Mouse (Mus musculus) Patski (cell line): ENCODE measurements around the gene Gm20388. TPM values are rescaled to one million over a fixed set of nuclear protein-coding genes. Genes with fewer than 3 reads are reported as not detected.
A peak's percentile ranks its signal among the peaks of the same experiment; 100 is the strongest.
"Not testable (repeated sequence)": the region's sequence is repeated elsewhere in the genome, so short reads cannot be mapped to it uniquely, and the experiment has no call there.

Source experiments
- ATAC-seq: fragments of 100-300 bp; one replicate; pipeline ENCODE4 v1.8.0; 2021
- CTCF ChIA-PET: fragments of 350-600 bp; sonication (Branson Sonifier 250); formaldehyde crosslinking; loops from one replicate; lab custom pipeline; 2022; ENCODE audit warnings: inconsistent platforms; lab: Charles Lee
- POLR2A ChIA-PET: fragments of 350-600 bp; sonication (Branson Sonifier 250); formaldehyde crosslinking; loops from one replicate; lab custom pipeline; 2022; ENCODE audit warnings: antibody characterized with exemption, inconsistent platforms; lab: Charles Lee
- DNase-seq: peaks from one replicate; pipeline ENCODE4 v3.0.0-alpha.2; 2011; ENCODE audit warnings: low read depth, low spot score
- H3K27me3 ChIP-seq: fragments of 371-371 bp; one replicate; pipeline ENCODE4 v1.5.1; 2021
- CTCF ChIP-seq: fragments of 100-300 bp; IDR thresholded peaks from one replicate; pipeline ENCODE4 v1.5.1; 2021
- in situ Hi-C: fragments of 300-500 bp; cut with MboI; formaldehyde crosslinking; loops from 3 replicates; pipeline ENCODE4 v1.11.1; 2018; ENCODE audit warnings: low pct_unique_long_range_greater_than_20kb, mixed read lengths
- polyA plus RNA-seq: library from polyadenylated mRNA; unstranded; gene quantifications from one replicate; pipeline ENCODE4 v1.2.3, GENCODE M21; 2021

The Gm20388 gene
- polyA plus RNA-seq, 1 experiment from 2014 or later = 86.7 TPM

DNA sequence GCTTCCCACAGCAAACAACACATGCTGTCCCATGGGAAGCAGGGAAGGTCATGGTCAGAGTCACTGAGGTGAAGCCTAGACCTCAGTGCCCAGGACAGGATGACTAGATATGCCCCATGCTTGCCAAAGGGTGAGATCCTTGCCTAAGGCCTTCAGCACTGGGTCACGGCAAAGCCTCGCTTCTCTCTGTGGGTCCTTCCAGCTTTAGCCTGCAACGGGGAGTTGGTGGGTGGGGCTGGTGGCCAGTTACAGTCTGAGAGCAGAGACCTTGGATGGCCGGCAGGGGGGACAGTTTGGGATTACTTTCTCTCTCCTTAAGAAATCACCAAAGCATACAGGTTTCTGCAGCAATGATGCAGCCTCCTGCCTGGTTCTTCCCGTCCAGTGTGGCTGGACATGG is 877.0 kb downstream of the Gm20388 start:
- peaks cover 8% of the 10 kb centered on the region for H3K27me3 ChIP-seq
- TF ChIP-seq CTCF = no peak
- no peak for ATAC-seq
- POLR2A ChIA-PET = no interaction called here
- no peak for DNase-seq
- in situ Hi-C loops = no loop called here
- CTCF ChIA-PET = no interaction called here

DNA sequence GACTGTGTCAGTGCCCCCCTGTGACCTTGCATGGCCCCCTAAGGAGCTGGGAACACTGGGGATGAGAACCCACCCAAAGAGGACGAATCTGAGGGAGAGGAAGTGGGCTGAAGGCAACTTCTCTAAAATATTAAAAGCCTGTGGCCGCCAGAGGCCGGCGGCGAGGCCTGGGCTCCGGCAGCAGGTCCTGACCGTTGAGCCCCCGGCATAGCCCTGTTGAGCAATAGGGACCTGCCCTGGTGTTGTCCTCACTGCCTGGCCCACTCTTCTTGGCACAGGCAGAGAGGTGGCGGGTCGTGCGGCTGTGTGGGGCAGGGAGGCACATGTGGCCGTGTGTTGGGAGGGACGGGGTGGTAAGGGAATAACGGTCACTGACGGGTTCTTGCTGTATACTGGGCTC is 882.1 kb downstream of the Gm20388 start:
- in situ Hi-C loops = loop anchor here (5.0 kb wide), 1 partner anchor 110 kb away; no protein-coding TSS in a partner anchor
- ChIA-PET POLR2A (no interaction called here), CTCF (no interaction called here)
- peaks cover 10% of the 10 kb centered on the region for H3K27me3 ChIP-seq
- ATAC-seq (no peak), DNase-seq (no peak)
- no peak for TF ChIP-seq CTCF

DNA sequence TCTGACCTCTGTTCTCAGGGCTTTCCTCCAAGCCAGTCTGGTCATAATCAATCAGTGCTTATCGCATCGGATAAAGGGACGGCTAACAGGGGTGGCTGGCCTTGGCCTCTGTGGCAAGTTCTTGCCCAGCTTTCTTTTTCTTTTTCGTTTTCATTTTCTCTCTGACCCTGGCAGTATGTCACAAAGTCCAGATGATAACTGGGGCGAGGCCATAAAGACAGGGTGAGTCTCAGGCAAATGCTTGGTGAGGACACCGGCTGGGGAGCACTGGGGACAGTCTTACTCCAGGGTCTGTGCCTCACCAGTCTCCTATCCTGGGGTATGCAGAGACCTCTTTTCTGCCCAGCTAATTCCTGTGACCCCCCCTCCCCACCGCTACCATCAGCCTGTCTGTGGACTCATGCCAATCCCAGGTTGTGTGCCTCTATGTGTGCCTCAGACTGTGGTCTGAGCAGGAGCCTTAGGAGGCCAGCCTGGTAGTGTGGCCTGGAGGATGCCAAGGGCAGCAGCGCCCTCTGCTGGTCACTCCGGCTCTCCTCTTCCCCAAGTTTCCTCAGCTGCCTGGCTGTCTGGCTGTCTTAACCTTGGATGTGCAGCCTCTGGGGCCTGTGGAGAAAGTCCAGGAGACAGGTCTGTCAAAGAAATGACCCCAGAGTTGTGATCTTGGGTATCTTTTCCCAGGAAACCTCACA is 885.4 kb downstream of the Gm20388 start:
- in situ Hi-C loops = no loop called here

DNA sequence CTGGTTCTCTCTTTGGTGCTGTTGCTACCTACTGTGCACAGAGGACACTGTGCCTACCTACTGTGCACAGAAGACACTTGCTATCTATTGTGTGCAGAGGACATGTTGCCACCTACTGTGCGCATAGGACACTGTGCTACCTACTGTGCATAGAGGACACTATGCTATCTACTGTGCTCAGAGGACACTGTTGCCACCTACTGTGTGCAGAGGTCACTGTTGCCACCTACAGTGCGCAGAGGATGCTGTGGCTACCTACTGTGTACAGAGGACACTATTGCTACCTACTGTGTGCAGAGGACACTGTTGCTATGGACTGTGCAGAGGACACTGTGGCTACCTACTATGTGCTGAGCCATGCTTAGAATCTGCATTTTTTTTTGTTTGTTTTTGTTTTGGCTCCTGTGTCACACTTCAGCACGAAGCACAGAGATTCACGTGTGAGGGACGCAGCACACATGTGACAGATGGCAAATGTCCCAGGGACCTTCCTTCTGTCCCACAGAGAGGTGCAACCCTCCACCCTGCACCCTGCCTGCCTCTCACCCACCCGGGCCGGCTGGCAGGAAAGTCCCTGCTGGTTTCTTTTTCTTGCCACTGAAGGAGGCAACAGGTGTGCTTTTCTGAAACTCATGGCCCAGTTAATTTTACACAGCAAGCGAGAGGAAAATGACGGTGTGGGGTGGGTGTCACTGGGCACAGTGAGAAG is 886.5 kb downstream of the Gm20388 start:
- in situ Hi-C loops = no loop called here
- H3K27me3 ChIP-seq = peaks cover 23% of the 10 kb centered on the region
- ATAC-seq (no peak), DNase-seq (no peak)
- TF ChIP-seq CTCF = no peak
- ChIA-PET CTCF (interaction anchor here (1.2 to 7.9 kb wide), 3 partner anchors 61 to 123 kb away, joined by 3 to 61 read pairs (median 4); partner anchors contain the start of gene Irf8), POLR2A (no interaction called here)

More for the DNA sequence above, 885.4 kb downstream of the Gm20388 start:
- ChIA-PET CTCF (interaction anchor here (0.9 to 7.9 kb wide), 6 partner anchors 15 to 122 kb away, joined by 3 to 61 read pairs (median 4); partner anchors contain the start of gene Irf8), POLR2A (interaction anchor here (0.7 to 1.1 kb wide), 2 partner anchors 23 to 117 kb away, joined by 3 read pairs; no protein-coding TSS in a partner anchor)
- peaks cover 23% of the 10 kb centered on the region for H3K27me3 ChIP-seq
- ATAC-seq (peak; percentile 18), DNase-seq (peak; percentile 4)
- TF ChIP-seq CTCF = no peak

DNA sequence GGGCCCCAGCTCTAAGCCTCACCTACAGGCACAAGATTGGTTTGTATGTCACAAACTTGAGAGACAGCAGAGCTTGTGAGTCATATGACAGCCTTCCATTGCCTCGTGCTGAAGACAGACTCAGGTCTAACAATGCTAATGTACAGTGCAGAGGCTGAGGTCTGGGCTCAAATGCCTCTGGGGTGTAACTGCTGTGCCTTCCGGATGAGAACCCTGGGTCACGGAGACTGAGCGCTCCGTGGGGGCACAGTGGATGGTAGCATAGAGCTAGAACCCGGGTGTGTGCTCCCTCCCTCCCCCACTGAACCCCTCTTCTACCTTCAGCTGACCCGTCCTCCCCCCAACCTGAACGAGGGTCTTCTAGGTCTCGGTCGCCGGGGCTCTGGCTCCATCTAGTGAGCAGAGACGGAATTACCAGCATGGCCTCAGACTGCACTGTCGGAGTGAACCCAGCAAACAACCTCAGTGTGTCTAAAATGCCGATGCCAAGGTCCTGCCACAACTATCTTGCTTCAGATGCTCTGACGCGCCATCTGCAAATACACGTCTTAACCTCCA is 889.7 kb downstream of the Gm20388 start:
- in situ Hi-C loops = no loop called here
- no peak for DNase-seq
- ChIA-PET CTCF (interaction anchor here (0.8 to 7.9 kb wide), 3 partner anchors 116 to 127 kb away, joined by 4 to 61 read pairs (median 5); no protein-coding TSS in a partner anchor), POLR2A (no interaction called here)
- no peak for ATAC-seq
- peaks cover 18% of the 10 kb centered on the region for H3K27me3 ChIP-seq
- TF ChIP-seq CTCF = no peak

DNA sequence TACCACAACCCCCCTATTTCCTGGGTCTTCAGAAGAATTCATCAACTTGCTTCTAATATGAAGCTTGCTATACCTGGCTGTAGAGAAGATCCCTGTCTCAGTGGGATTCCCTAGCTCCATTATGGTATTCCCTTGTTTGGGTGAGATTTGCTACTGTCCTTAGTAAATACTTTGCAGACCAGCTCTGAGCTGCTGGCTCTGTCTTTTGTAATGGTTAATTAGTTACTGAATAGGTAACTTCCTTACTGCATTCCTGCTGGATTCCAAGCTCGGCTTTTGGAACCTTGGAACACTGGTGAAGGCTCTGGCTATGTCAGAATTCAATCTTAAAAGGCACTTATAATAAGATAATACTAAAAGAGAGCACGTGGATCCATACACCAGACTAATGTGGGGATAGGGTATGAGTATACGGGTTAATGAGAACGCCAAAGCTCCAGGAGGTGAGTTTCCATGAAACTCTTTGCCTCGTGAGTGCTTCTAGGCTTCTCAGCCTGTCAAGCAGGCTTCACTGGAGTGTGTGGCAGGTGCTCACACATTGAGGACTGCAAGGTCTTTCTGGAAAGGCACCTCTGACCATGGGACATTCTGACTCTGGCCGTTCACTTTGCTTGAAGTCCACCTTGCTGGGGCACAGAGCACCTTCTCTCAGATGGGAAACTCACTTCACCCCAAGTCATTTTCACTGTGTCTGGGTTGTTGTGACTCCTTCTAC is 893.2 kb downstream of the Gm20388 start:
- DNase-seq, in situ Hi-C loops, CTCF ChIA-PET, ATAC-seq: not testable (repeated sequence)
- peaks cover 11% of the 10 kb centered on the region for H3K27me3 ChIP-seq
- POLR2A ChIA-PET = interaction anchor here (0.6 kb wide), 1 partner anchor 11 kb away, joined by 4 read pairs; no protein-coding TSS in a partner anchor

DNA sequence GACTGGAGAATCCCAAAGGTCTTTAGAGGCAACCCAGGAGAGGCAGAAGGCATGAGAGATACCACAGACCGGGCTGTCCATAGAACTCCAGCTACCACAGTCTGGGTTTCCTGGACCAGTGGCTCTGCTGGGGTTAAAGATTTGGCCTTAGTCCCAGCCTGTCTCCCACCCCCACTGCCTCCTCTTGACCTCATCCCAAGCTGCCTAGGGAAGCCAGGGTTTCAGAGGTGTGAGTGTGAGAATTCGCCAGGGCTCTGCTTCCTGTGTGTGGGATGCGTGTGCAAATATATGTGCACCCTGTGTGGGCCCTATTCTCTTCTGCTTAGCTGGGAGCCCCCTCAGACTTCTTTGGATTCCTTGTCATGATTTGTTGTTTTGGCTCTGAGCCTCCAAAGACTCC is 894.1 kb downstream of the Gm20388 start:
- POLR2A ChIA-PET = no interaction called here
- H3K27me3 ChIP-seq = peaks cover 5% of the 10 kb centered on the region
- CTCF ChIA-PET = interaction anchor here (1.3 kb wide), 1 partner anchor 11 kb away, joined by 3 read pairs; no protein-coding TSS in a partner anchor
- ATAC-seq (no peak), DNase-seq (no peak)
- TF ChIP-seq CTCF = no peak
- in situ Hi-C loops = no loop called here

DNA sequence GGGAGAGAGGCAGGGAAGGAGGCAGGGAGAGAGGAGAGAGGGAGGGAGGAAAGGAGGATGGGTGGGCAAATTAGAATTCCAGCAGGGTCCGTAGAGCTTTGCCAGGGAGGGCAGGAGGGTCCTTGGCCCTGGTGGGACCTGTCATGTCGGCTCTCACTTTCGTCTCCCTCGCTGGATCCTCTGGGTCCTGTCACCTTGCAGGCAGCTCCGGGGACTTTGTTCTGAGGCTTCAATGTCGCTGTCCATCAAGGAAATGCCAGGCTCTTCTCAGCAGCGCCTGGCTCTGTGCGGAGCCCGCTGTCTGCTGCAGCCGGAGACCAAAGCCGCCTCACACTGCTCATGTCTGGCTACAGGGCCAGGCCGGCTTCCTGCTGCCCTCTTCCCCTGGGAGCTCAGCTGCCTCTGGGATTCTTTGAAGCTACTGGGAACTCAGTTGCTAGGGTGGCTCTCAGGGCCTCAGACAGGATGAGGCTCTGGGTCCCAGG is 896.2 kb downstream of the Gm20388 start:
- H3K27me3 ChIP-seq = peaks cover 5% of the 10 kb centered on the region

DNA sequence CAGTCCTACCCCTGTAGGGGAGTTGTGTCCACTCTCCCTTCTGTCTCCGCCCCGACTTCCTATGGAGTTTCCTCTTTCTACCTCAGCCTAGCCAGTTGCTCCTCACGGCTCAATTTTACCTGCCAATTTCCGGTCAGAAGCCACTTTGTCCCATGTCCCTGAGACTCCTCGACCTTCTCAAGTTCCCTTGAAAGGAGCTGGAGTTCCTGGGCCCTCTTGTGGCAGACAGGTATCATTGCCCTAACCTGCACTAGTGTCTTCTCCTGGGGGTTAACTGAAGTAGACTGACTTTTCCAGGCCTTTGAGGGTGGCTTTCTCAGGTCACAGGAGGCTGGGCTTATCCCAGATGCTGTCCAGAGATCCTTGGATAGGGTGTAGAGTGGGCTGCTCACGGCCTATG is 897.1 kb downstream of the Gm20388 start:
- TF ChIP-seq CTCF = no peak
- in situ Hi-C loops = no loop called here
- no peak for DNase-seq
- POLR2A ChIA-PET = no interaction called here
- peaks cover 5% of the 10 kb centered on the region for H3K27me3 ChIP-seq
- CTCF ChIA-PET = interaction anchor here (1.0 to 1.4 kb wide), 2 partner anchors 9 to 12 kb away, joined by 3 to 4 read pairs; no protein-coding TSS in a partner anchor
- ATAC-seq = no peak

More for the DNA sequence above, 896.2 kb downstream of the Gm20388 start:
- TF ChIP-seq CTCF = no peak
- ATAC-seq = no peak
- ChIA-PET POLR2A (interaction anchor here (0.6 kb wide), 1 partner anchor 77 kb away, joined by 5 read pairs; no protein-coding TSS in a partner anchor), CTCF (no interaction called here)
- in situ Hi-C loops = no loop called here
- DNase-seq = no peak

DNA sequence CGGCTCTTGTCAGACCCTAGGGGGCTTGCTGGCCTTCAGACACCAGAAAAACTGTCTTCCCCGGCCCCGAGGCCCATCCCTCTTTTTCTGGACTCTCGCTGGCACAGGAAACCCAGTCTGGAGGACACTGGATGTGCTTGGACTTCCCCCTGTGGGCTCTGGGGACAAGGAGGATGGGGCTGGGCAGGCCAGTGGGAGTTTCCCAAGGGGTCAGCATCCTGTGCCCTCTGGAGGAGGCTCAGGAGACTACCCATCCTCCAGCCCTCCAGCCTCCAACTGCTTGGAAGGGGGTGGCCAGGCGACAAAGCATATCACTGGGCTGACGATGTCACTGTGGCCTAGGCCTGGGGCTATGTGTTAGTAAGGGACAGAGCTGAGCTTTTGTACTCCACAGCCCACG is 898.4 kb downstream of the Gm20388 start:
- ChIA-PET POLR2A (no interaction called here), CTCF (interaction anchor here (0.8 kb wide), 1 partner anchor 131 kb away, joined by 3 read pairs; no protein-coding TSS in a partner anchor)
- peaks cover 5% of the 10 kb centered on the region for H3K27me3 ChIP-seq
- in situ Hi-C loops = no loop called here
- no peak for ATAC-seq
- TF ChIP-seq CTCF = no peak
- no peak for DNase-seq
